Comparison of ENCODE assay signal across 22 mouse cellular contexts in genomic region chr11:117894676-117895075, GRCm38 (mm10). TPM values are rescaled to one million over a fixed set of nuclear protein-coding genes. Genes with fewer than 3 reads are reported as not detected.
DNase-seq lines count a peak whose midpoint lies in the region; ATAC-seq and TF ChIP-seq lines count a peak whose summit lies in the region.
"Had no signal": no experiment of that assay in that cellular context is flagged by ENCODE, and none has a peak within 500 bp of the region (broad histone marks: within the 10 kb centered on the region; RNA-seq: fewer than 3 reads in every experiment).

No protein-coding gene starts in this region.

- H3K9me3 ChIP-seq in forebrain, postnatal 0 days (ENCODE audit: low read length), result no peaks in the 10 kb centered on the region
- no peaks in the 10 kb centered on the region for H3K9me3 ChIP-seq in forebrain, embryonic 16.5 days (ENCODE audit: control insufficient read depth, low read length)
- no peaks in the 10 kb centered on the region for H3K9me3 ChIP-seq in megakaryocyte, embryonic 14.5 days
- H3K9me3 ChIP-seq: embryonic facial prominence, embryonic 13.5 days; forebrain, embryonic 12.5 days; heart, embryonic 13.5 days; hindbrain, embryonic 13.5 days had no signal

- peaks cover 4% of the 10 kb centered on the region; the same call in 1 of the 2 replicates for H3K27me3 ChIP-seq in forebrain, postnatal 0 days (ENCODE audit: insufficient read depth, low read length)
- H3K27me3 ChIP-seq in forebrain, embryonic 16.5 days (replicated peaks; ENCODE audit: control insufficient read depth, insufficient read depth, low read length), result peaks cover 5% of the 10 kb centered on the region
- peaks cover 42% of the 10 kb centered on the region for H3K27me3 ChIP-seq in megakaryocyte, embryonic 14.5 days (replicated peaks)
- H3K27me3 ChIP-seq in splenic B cell, adult 2 months (ENCODE audit: control insufficient read depth, insufficient read depth, low read length, poor library complexity, severe bottlenecking), result no peaks in the 10 kb centered on the region

- no peak overlapping the region for H3K9ac ChIP-seq in forebrain, postnatal 0 days
- H3K9ac ChIP-seq in forebrain, embryonic 16.5 days (replicated peaks; ENCODE audit: low read depth, low read length), result no peak overlapping the region
- H3K9ac ChIP-seq: embryonic facial prominence, embryonic 13.5 days; forebrain, embryonic 12.5 days; heart, embryonic 13.5 days; hindbrain, embryonic 13.5 days had no signal

- no peak overlapping the region for H3K4me3 ChIP-seq in forebrain, postnatal 0 days (ENCODE audit: low read depth, low read length)
- no peak overlapping the region for H3K4me3 ChIP-seq in forebrain, embryonic 16.5 days (replicated peaks; ENCODE audit: low read length)
- peak overlapping the region; percentile 21 for H3K4me3 ChIP-seq in megakaryocyte, embryonic 14.5 days (replicated peaks)
- H3K4me3 ChIP-seq: embryonic facial prominence, embryonic 13.5 days; forebrain, embryonic 12.5 days; gastrocnemius, adult 2 months; heart, embryonic 13.5 days; hindbrain, embryonic 13.5 days had no signal

- 67% methylated on average over 10 of the region's 10 CpGs for WGBS in forebrain, postnatal 0 days
- 64% methylated on average over 10 of the region's 10 CpGs for WGBS in forebrain, embryonic 16.5 days

- no peaks in the 10 kb centered on the region for H3K36me3 ChIP-seq in forebrain, postnatal 0 days (ENCODE audit: insufficient read depth)
- H3K36me3 ChIP-seq in forebrain, embryonic 16.5 days (ENCODE audit: control insufficient read depth, insufficient read depth), result no peaks in the 10 kb centered on the region
- no peaks in the 10 kb centered on the region for H3K36me3 ChIP-seq in megakaryocyte, embryonic 14.5 days (replicated peaks; ENCODE audit: low read length)
- H3K36me3 ChIP-seq in splenic B cell, adult 2 months (ENCODE audit: control insufficient read depth, insufficient read depth, low read length, poor library complexity, severe bottlenecking), result no peaks in the 10 kb centered on the region
- H3K36me3 ChIP-seq: embryonic facial prominence, embryonic 13.5 days; forebrain, embryonic 12.5 days; heart, embryonic 13.5 days; hindbrain, embryonic 13.5 days had no signal

- 0 out of 2 replicates have a peak, but pooled peaks have one; percentile 7 for TF ChIP-seq CTCF in forebrain, postnatal 0 days (IDR thresholded peaks at IDR 0.05; ENCODE audit: low read depth)

- peaks cover 1% of the 10 kb centered on the region for H3K4me1 ChIP-seq in forebrain, postnatal 0 days (ENCODE audit: insufficient read depth)
- peaks cover 9% of the 10 kb centered on the region for H3K4me1 ChIP-seq in forebrain, embryonic 16.5 days (replicated peaks; ENCODE audit: control insufficient read depth, insufficient read depth, low read length)
- peaks cover 63% of the 10 kb centered on the region for H3K4me1 ChIP-seq in megakaryocyte, embryonic 14.5 days

- no peak for ATAC-seq in forebrain, postnatal 0 days
- ATAC-seq in forebrain, embryonic 16.5 days, result no peak
- ATAC-seq in megakaryocyte, adult 5-6 weeks (ENCODE audit: poor library complexity, severe bottlenecking), result no peak
- peak; percentile 50 for ATAC-seq in common myeloid progenitor, adult 5-6 weeks (replicated peaks; ENCODE audit: low read depth, poor library complexity, severe bottlenecking)
- ATAC-seq: CD4-positive, CD25-positive, alpha-beta regulatory T cell, adult 4 months; intestine, embryonic 16.5 days had no signal

- no peak overlapping the region for H3K4me2 ChIP-seq in forebrain, postnatal 0 days (ENCODE audit: low read depth)
- H3K4me2 ChIP-seq in forebrain, embryonic 16.5 days (ENCODE audit: low read length), result no peak overlapping the region
- H3K4me2 ChIP-seq: embryonic facial prominence, embryonic 13.5 days; forebrain, embryonic 12.5 days; heart, embryonic 13.5 days; hindbrain, embryonic 13.5 days had no signal

- no peak overlapping the region for H3K27ac ChIP-seq in forebrain, postnatal 0 days (ENCODE audit: low read depth, low read length)
- no peak overlapping the region for H3K27ac ChIP-seq in forebrain, embryonic 16.5 days (ENCODE audit: low read length)
- H3K27ac ChIP-seq: embryonic facial prominence, embryonic 13.5 days; forebrain, embryonic 12.5 days; gastrocnemius, adult 2 months; heart, embryonic 13.5 days; hindbrain, embryonic 13.5 days had no signal

- DNase-seq in forebrain, postnatal 0 days, result no peak
- peak; percentile 27 for DNase-seq in splenic B cell, adult 2 months (ENCODE audit: low read depth, low spot score)
- DNase-seq in adrenal gland, adult (ENCODE audit: inconsistent age in 2 of 2, low spot score in 1 of 2), result no peak
- no peak for DNase-seq in adrenal gland, postnatal 10 days
- DNase-seq: adrenal gland, postnatal 14 days; cerebellum, adult 2 months; cerebellum, postnatal 10 days; gastrocnemius, adult 2 months; gastrocnemius, postnatal 25 days; heart, adult 11 months; heart, postnatal 4 days had no signal

RNA-seq across cellular contexts. Expression of gene Tha1, which starts 21.4 kb away (rescaled TPM):
- total RNA-seq in forebrain, postnatal 0 days (2014; rRNA removed), result 5.9 and 8.2 TPM in 2 replicates
- polyA plus RNA-seq in forebrain, postnatal 0 days (2015; fragmentation: Nextera tagmentation; extraction: Ambion mirVana), result 2.6 and 2.9 TPM in 2 replicates
- 3.7 and 5.4 TPM in 2 replicates for polyA plus RNA-seq in forebrain, embryonic 16.5 days (2015; fragmentation: Nextera tagmentation; extraction: Ambion mirVana)
- 6.0 and 6.4 TPM in 2 replicates for polyA plus RNA-seq in megakaryocyte, embryonic 14.5 days (2012; ENCODE audit: insufficient read depth, low replicate concordance)
- 1.4 and 1.8 TPM in 2 replicates for total RNA-seq in megakaryocyte, adult 5-6 weeks (2015)
- 0.89 and 1.1 TPM in 2 replicates for total RNA-seq in megakaryocyte, adult 5-6 weeks (2017)
- 5.4 and 6.0 TPM in 2 replicates for total RNA-seq in common myeloid progenitor, adult 5-6 weeks (2017)
- total RNA-seq in adrenal gland, postnatal 10 days (2021), result 10 to 100 TPM in 1 of 2 experiments, 1 to 10 TPM in 1; 9.5 to 17.3 TPM

RNA-seq across cellular contexts. Expression of gene Tmem235, which starts 34.1 kb away (rescaled TPM):
- total RNA-seq in forebrain, postnatal 0 days (2014; rRNA removed), result not detected in 2 replicates
- polyA plus RNA-seq in forebrain, postnatal 0 days (2015; fragmentation: Nextera tagmentation; extraction: Ambion mirVana), result not detected in 2 replicates
- polyA plus RNA-seq in forebrain, embryonic 16.5 days (2015; fragmentation: Nextera tagmentation; extraction: Ambion mirVana), result not detected in 2 replicates
- polyA plus RNA-seq in megakaryocyte, embryonic 14.5 days (2012; ENCODE audit: insufficient read depth, low replicate concordance), result 0.07 TPM in 1 of 2 replicates, not detected in the other
- not detected in 2 replicates for total RNA-seq in megakaryocyte, adult 5-6 weeks (2015)
- not detected in 2 replicates for total RNA-seq in megakaryocyte, adult 5-6 weeks (2017)
- not detected in 2 replicates for total RNA-seq in common myeloid progenitor, adult 5-6 weeks (2017)
- not detected for total RNA-seq in adrenal gland, postnatal 10 days (2021)
- total RNA-seq: adrenal gland, postnatal 14 days; gastrocnemius, adult 2 months; gastrocnemius, postnatal 25 days had no signal
- polyA plus RNA-seq: CD4-positive, CD25-positive, alpha-beta regulatory T cell, adult 4 months; embryonic facial prominence, embryonic 13.5 days; forebrain, embryonic 12.5 days; heart, embryonic 13.5 days; heart, postnatal 0 days; hindbrain, embryonic 13.5 days had no signal

RNA-seq across cellular contexts. Expression of gene Birc5, which starts 45.6 kb away (rescaled TPM):
- 5.7 and 6.2 TPM in 2 replicates for total RNA-seq in forebrain, postnatal 0 days (2014; rRNA removed)
- 24.9 and 31.4 TPM in 2 replicates for polyA plus RNA-seq in forebrain, postnatal 0 days (2015; fragmentation: Nextera tagmentation; extraction: Ambion mirVana)
- polyA plus RNA-seq in forebrain, embryonic 16.5 days (2015; fragmentation: Nextera tagmentation; extraction: Ambion mirVana), result 72.6 and 82.9 TPM in 2 replicates
- 58.9 and 69.8 TPM in 2 replicates for polyA plus RNA-seq in megakaryocyte, embryonic 14.5 days (2012; ENCODE audit: insufficient read depth, low replicate concordance)
- total RNA-seq in megakaryocyte, adult 5-6 weeks (2015), result 220 and 258 TPM in 2 replicates
- 232 and 240 TPM in 2 replicates for total RNA-seq in megakaryocyte, adult 5-6 weeks (2017)
- total RNA-seq in common myeloid progenitor, adult 5-6 weeks (2017), result 192 and 193 TPM in 2 replicates
- total RNA-seq in adrenal gland, postnatal 10 days (2021), result 10 to 100 TPM; 23.3 to 28.0 TPM
- total RNA-seq: gastrocnemius, adult 2 months had no signal
